Mouse (Mus musculus): ENCODE measurements around the gene Tktl1.
"Not testable (repeated sequence)": the region's sequence is repeated elsewhere in the genome, so short reads cannot be mapped to it uniquely, and the experiment has no call there.

The Tktl1 gene

DNA sequence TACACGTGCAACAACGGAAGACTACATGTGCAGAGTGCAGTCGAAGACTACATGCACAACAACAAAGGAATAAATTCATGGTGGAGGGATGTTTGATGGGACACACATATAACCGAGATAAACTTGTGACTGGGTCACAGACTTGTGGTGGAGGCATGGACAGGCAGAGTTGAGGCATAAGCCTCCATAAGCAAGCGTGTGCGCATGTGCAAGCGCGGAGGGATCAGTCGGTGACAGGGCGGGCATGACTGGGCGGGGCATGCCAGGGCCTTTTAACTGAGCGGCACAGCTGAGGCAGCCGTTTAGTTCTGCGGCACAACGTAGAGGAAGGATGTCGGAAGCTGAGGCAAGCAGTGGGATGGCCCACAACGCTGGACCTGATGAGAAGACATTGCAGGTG is at the start of gene Tktl1:
Gene Tktl1 (plus strand): TSS at position 301 of the 400 bp plus-strand sequence.
- no peak for DNase-seq (ENCODE audit: low read depth in 1 of 2, low spot score in 2 of 2)

DNA sequence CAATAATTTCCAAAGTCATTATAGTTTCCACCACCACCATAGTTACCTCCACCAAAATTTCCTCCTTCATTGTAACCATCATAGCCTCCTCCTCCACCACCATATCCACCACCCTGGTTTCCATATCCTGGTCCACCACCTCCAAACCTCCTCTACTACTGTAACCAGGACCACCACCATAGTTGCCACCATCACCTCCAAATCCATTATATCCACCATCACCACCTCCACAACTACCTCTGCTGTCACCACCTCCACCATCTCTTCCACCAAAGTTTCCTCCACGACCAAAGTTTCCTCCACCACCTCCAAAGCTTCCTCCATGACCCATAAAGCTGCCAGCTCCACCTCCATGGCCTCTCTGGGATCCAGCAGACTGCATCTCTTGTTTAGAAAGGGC is 41.8 kb upstream of the Tktl1 start, which contains the start of gene Mecp2:
Gene Mecp2 (minus strand): TSS at position 101 of the 400 bp plus-strand sequence.
- DNase-seq (ENCODE audit: low read depth in 1 of 2, low spot score in 2 of 2): not testable (repeated sequence)

DNA sequence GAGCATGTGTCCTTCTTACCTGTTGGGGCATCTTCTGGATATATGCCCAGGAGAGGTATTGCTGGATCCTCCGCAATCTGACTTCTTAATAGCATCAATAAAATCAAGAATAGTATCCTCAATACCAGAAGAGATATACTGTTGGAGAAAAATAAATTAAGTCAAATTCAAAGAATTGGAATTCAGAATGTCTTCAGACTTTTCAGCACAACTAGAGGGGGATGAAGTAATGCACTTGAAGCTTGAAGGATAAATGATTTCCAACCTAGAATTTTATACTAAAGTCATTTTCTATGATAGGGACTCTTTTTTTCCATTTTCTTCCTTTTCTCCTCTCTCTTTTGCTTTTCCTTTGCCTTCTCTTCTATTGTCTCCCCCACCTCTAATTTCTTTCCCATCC is 9.3 kb upstream of the Tktl1 start, which contains the start of gene Tex28:
Gene Tex28 (minus strand): TSS at position 101 of the 400 bp plus-strand sequence.
- no peak for DNase-seq (ENCODE audit: low read depth in 1 of 2, low spot score in 2 of 2)

DNA sequence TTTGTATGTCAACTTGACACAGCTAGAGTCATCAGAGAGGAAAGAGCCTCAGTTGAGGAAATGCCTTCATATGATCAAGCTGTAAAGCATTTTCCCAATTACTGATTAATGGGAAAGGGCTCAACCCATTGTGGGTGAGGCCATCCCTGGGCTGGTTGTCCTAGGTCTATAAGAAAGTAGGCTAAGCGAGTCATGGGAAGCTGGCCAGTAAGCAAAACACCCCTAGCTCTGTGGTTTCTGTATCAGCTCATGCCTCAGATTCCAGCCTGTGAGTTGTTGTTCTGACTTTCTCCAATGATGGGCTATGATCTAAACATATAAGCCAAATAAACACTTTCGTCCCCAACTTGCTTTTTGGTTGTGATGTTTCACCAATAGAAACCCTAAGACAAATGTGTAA is 26.5 kb downstream of the Tktl1 start:
- DNase-seq (ENCODE audit: low read depth in 1 of 2, low spot score in 2 of 2): no peak

DNA sequence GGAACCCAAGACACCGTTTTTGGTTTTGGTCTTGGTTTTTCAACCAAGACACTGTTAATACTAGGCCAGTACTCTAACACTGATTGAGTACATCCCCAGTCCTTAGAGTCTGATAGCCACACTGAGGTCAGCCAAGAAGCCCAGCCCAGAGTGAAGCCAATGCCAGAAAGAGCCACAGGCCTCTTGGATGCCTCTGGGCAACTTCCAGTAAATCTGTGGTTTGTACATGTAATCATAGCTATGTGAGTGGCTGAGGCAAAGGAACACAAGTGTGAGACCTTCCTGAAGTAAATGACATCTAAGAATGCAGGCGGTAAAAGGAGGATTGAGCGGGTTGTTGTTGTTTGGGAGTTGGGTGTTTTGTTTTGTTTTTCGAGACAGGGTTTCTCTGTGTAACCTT is 41.4 kb downstream of the Tktl1 start:
- DNase-seq (ENCODE audit: low read depth in 1 of 2, low spot score in 2 of 2): no peak

DNA sequence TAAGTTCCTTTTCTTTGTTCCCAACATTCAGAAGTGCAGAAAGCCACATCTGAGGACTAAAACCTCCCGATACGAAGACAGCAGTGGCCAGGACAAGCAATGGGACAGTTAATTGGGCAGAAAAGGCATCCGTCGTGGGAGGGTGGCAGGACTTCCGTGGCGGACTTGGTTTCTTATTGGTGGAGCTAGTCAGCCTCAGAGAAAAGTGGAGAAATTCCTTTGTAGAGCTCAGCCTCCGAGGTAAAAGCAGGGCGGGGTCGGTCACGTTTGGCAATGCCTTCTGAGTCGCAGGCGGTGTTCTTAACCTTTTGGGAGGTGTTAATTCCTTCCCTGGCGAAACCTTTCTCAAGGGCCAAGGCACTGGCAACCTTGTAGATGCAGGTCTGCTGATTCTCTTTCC is 42.4 kb downstream of the Tktl1 start:
- no peak for DNase-seq (ENCODE audit: low read depth in 1 of 2, low spot score in 2 of 2)

DNA sequence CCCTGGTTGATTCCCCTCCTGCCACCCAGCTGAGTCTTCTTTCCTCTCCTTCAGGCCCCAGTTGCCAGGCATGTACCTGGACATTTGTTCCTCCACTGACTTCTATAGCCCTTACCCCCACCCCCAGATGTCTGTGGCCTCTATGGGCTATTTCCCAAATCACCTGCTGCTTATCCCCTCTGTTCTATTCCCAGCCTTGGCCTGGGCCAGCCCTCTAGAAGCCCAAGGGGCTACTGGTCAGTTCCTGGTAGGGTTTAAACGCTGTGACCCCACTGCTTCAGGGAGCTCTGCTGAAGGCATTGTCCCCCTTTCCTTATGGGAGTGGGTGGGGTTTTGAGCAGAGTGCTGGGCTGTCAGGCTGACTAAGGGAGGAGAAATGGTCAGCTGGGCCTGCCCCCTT is 43.0 kb downstream of the Tktl1 start:
- DNase-seq (ENCODE audit: low read depth in 1 of 2, low spot score in 2 of 2): not testable (repeated sequence)

DNA sequence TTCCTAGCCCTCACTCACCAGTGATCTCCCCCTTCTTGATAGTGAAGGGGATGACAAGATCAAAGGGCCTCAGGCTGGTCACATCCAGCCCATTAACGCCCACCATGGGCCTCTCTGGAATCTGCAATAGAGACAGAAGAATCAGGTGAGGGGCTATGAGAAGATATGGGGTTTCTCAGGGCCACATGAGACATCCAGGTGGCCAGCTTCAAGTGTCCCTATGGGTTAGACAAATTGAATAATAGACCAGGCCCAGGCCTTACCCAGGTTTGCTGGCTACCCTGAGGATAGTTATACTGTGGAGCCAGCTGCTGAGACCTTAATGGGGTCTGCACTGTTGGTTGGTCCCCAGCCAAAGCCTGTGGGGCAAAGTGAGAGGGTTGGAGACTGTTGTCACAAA is 53.0 kb downstream of the Tktl1 start:
- DNase-seq (ENCODE audit: low read depth in 1 of 2, low spot score in 2 of 2): no peak

DNA sequence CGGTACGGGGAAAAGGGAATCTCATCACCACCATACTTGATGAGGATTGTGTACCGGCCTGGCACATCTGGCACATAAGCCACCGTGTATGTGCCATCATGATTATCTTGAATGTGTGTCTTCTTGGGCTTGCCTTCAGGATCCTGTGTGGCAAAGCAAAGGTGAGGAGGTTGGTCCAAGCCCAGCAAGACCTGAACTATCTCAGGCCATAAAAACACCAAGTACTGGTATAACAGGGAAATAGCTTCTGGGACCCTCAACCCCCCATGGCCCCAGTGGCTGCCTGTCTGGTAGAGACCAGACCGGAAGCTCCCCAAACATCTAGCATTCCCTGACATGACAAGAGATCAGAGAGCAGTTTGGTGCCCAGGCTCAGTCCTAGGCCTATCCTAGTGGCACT is 56.1 kb downstream of the Tktl1 start:
- DNase-seq (ENCODE audit: low read depth in 1 of 2, low spot score in 2 of 2): no peak

DNA sequence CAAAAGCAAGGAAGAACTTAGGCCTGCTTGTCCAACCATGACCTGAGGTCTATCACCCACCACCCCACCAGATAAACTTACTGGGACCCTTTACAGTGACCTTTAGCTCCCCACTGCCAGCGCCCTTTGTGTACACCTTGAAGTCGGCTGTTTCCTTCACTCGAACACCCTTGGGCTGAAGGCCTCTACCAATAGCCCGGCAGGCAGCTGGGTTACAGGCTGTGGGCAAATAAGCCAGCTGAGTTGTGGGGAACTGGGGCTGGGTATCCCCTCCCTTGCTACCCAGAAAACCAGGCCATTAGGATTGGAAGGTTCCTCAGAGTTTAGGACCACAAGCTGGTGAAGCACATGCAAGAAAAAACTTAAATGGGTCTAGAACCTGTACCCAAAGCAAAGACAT is 63.3 kb downstream of the Tktl1 start:
- no peak for DNase-seq (ENCODE audit: low read depth in 1 of 2, low spot score in 2 of 2)

DNA sequence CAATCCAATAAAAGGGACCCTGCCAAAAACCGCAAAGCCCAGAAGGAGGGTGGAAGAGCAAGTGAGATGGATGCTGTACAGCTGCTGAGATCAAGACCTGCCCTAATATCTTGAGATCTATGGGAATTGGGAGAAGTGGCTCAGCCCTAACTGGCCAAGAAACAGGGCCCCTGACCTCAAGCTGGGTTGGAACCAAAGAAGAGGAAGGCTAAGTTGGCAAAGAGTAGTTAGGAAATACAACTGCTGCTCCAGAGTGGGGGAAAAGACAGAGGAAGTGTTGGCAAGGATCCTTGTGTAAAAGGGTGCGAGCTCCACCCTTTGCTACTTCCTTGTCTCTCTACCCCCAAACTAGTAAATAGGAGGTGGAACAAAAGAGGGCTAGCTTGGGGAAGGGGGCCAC is 66.3 kb downstream of the Tktl1 start:
- DNase-seq (ENCODE audit: low read depth in 1 of 2, low spot score in 2 of 2): no peak

DNA sequence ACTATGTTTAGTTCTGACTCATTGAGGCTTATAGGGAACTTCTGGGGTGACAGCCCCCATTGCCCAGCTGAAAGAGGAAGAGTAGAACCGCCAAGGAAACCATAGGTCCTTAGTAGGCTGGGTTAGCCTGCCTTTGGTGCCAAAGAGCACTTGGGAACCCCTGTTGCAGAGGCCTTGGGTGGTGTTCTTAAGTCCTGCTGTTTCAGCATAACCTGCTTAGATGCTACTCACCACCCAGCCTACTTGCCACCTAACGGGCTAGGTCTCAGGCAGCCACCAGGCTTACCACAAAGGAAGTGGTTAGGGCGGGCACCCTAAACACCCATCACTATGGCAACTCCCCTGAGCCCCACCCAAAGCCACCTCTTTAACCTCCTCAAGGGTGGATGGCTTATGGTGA is 66.7 kb downstream of the Tktl1 start:
- DNase-seq (ENCODE audit: low read depth in 1 of 2, low spot score in 2 of 2): peak; percentile 57 to 67

DNA sequence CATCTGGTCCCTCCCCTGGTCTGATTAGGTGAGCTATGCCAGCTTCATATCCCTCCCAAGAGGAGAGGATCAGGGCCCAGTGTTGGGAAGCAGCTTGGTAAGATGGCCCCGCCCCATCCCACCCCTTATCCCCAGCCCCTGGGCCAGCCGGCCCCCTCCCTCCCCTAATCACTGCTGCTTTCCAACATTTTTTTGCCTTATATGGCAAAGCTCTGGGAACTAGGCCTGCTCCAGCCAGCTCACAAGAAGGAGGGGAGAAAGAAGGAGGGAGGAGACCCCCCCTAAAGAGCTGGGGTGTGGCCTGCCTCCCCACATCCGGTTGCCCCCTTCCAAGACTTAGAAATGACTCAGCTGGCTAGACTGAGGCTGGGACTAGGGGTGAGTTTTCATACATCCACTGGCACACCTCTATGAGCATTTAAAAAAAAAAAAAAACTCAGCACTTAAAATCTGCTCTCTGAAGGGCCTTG is 67.6 kb downstream of the Tktl1 start:
- no peak for DNase-seq (ENCODE audit: low read depth in 1 of 2, low spot score in 2 of 2)

DNA sequence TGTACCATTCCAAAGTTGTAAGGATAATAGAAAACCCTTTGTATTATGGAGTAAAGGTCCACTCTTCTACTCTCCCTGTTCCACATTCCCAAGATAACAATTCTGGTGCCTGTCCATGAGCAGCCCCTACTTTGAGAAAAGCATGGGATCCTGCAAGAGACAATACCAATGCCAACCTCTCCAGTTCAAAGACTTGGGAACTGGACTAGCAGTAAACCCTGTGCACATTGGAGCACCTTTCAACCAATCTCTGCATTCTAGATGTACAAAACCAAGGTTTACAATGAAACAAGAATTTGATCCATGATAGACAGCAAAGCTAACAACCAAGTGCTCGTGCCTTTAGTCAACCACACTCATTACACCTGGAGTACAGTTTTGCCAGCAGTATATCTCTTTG is 68.0 kb downstream of the Tktl1 start:
- DNase-seq (ENCODE audit: low read depth in 1 of 2, low spot score in 2 of 2): no peak

DNA sequence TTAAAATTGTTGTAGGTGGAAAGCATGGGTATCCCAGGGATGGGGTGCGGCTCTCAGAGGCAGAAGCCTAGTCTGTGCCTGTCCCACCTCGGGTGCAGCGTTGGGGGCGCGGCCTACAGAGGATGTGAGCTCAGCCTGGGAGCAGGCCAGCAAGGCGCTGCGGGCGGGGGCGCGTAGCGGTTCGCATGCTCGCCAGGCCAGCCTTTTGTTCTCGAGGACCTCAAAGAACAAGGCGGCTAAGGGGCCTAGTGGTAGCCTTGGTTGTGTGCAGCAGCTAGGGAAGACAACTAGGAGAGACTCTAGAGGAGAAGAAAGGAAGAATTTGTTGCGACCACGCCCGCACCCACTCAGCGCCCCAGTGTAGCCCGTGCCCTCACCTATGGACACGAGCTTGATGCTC is 68.6 kb downstream of the Tktl1 start:
- peak in 1 of 2 experiments; percentile 60 for DNase-seq (ENCODE audit: low read depth in 1 of 2, low spot score in 2 of 2)

DNA sequence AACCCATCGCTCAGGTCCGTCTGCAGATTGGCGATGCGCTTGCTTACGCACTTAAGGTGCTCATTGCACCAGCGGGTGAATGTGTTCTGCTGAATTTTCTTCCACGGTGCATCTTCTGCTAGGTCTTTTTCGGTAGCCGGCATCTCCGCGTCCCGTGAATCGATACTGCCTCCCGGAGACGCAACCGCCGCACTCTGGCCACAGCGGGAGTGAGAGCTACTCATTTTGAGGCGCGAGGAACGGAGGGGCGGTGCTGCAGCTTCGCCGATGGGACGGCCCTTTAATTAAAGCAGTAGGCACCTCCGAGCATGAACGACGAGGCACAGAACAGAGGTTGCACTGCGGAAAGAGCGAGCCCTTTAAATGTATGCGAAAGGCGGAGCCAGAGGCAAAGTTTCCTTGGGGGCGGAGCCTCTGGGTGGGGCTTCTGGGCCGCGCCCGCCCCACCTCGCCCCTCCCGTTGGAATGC is 69.2 kb downstream of the Tktl1 start:
- DNase-seq (ENCODE audit: low read depth in 1 of 2, low spot score in 2 of 2): peak; percentile 67 to 75

DNA sequence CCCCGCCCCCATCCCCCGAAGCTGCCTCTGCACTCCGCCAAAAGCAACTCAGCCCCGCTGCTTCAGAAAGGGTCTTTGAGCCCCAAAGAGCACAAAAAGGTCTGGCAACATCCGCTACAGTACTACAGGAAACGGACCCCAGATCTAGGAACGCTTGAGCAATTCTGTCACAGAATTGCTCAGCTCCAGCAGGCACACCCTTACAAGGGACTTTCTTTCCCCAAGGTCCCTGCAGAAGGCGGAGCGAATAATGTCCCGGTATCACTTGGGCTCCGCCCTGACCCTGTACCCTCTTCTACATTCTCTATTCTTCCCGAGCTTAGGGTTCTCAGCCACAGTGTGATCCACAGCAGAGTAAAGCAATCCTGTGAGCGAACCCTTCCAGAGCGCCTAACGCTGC is 69.6 kb downstream of the Tktl1 start:
- peak in 1 of 2 experiments; percentile 38 for DNase-seq (ENCODE audit: low read depth in 1 of 2, low spot score in 2 of 2)

DNA sequence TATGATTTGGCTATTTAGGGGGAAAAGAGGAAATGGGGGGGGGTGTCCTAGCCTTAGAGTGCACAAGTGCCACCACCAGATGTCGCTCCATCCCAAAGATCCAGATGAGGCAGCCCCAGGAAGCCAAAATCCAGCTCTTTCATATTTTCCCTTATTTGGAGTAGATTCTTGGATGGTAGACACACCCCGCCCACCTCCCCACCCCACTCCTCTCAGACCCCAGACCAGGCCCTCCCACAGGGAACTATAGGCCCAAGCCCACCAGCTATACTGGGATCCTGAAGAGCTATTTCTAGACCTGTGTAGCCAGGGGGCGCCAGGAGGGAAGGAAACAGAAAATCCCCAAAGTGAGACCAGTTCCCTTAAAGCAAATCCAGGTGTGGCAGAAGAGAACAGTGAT is 71.6 kb downstream of the Tktl1 start:
- DNase-seq (ENCODE audit: low read depth in 1 of 2, low spot score in 2 of 2): peak in 1 of 2 experiments; percentile 39

DNA sequence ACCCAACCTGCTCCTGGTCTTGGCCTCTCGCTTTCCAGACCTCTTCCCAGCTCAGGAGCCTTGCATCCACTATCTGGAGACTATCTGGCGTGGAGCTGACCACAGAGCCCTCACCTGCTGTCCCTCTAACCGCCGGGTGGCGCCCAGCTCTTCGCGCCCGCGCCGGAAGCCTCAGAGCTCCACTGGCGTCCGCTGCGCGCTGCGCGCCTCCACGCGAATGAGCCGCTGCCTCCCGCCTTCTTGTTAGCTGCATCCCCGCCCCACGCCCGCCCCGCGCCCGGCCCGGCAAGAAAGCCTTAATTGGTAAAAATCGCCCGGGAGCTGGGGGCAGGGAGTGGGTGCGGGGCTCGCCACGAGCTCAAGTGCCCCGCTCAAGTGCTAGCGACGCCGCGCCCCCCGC is 72.6 kb downstream of the Tktl1 start, which contains the start of gene Flna:
Gene Flna (minus strand): TSS at position 206 of the 400 bp plus-strand sequence.
- DNase-seq (ENCODE audit: low read depth in 1 of 2, low spot score in 2 of 2): peak in 1 of 2 experiments; percentile 50

DNA sequence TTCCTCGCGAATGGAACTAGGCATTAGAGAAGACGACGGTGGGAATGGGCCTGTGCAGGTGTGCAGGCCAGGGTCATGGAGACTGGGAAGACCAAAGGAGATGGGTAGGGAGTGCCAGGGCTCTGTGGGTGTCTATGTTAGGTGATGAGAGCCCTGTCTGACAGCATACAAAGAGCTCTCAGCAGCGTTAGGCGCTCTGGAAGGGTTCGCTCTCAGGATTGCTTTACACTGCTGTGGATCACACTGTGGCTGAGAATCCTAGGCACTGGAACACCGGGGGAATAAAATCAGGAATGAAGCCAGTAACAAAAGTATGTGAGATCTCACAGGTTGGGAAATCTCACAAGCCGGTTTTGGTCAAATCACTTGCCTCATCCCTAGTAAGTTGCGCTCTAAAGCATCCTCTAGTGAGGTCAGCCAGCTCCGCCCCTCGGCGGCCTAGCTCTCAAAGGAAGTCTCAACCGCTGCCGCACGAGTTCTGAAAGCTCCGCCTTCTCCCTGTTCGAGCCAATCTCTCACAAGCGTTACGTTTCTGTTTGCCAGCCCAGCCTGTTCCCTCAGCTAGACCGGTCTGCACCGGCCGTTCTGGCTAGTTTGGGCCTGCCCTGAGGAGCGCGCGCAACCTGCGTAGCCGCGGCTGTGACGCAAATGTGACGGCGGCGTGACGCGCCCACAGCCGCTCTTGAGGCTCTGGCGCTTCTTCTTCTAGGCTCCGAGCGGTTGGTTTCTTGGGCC is 77.3 kb downstream of the Tktl1 start, which contains the start of gene Emd:
Gene Emd (plus strand): TSS at position 535 of the 735 bp plus-strand sequence.
- peak; percentile 86 to 89 for DNase-seq (ENCODE audit: low read depth in 1 of 2, low spot score in 2 of 2)

DNA sequence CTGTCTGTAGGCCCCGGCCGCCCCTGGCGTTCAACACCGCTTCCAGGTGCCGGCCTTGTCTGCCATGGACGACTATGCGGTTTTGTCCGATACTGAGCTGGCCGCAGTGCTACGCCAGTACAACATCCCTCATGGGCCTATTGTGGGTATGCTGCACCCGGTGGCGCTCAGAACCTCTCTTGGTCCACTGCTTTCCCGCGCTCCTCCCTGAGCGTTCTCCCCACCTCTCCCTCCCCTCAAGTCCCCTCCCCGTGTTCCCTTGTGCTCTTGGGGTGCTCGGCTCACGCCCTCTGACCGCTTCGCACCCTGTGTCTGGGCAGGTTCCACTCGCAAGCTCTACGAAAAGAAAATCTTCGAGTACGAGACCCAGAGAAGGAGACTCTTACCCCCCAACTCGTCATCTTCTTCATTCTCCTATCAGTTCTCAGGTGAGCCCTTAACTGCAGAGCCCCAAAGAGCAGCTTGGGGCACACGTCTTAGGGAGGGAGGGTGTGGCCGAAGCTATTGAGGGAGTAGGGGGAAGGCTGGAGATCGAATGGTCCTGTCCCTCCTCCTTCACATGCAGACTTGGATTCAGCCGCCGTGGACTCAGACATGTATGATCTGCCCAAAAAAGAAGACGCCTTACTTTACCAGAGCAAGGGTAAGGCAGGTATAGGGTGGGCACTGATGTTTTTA is 78.0 kb downstream of the Tktl1 start:
- no peak for DNase-seq (ENCODE audit: low read depth in 1 of 2, low spot score in 2 of 2)

DNA sequence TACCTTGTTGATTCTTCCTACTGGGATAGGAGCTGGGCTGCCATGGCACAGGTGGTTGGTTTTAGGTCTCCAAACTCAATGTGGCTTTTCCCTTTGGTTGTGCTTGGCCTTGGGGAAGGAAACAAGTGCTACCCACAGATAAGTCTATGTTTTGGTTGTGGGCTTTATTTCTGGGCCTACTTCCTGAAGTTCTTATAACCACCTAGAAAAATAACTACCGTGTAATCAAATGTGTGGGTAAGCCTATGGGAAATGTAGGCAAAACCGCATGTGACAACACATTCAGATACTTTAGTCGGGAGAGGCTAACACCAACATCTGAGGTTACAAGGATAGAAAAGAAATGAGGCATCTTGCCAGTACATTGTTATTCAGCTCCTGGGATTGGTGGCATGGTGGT is 80.7 kb downstream of the Tktl1 start:
- DNase-seq (ENCODE audit: low read depth in 1 of 2, low spot score in 2 of 2): no peak

Data from monocyte, adult 2 months (primary cell).